Mouse (Mus musculus): Measurements from ENCODE around the gene Rps11.

GRCm38 (mm10) chr7:45102940-45103585, 21.2 kb downstream of the Rps11 start:
- TF ChIP-seq MYOD1 (IDR thresholded peaks at IDR 0.05; ENCODE audit: control insufficient read depth, insufficient read length, low read depth): no peak
- no peak for TF ChIP-seq CTCF (IDR thresholded peaks at IDR 0.05; ENCODE audit: control insufficient read depth, insufficient read depth, insufficient read length)
- peak; percentile 84 for TF ChIP-seq USF1 (IDR thresholded peaks at IDR 0.05; ENCODE audit: low read depth)
- TF ChIP-seq MAX (IDR thresholded peaks at IDR 0.05): no peak
- TF ChIP-seq FOSL1 (IDR thresholded peaks at IDR 0.05; ENCODE audit: insufficient read depth, low read length, poor library complexity, severe bottlenecking): no peak
- no peak for TF ChIP-seq MYOG (IDR thresholded peaks at IDR 0.05; ENCODE audit: control insufficient read depth, extremely low read depth, insufficient read length)

Measured in C2C12 (cell line).